Mouse (Mus musculus) inflammation-experienced regulatory T-cells, adult 6 months (primary cell): ENCODE data around the gene Wt1. TPM values are rescaled to one million over a fixed set of nuclear protein-coding genes. Genes with fewer than 3 reads are reported as not detected.

Experiments
- ATAC-seq: one replicate; pipeline ENCODE4 v1.8.0; 2017
- polyA plus RNA-seq, 3 experiments: library from polyadenylated mRNA; unstranded; fragments of 100-300 nt; shearing (Covaris generic); gene quantifications; one replicate each; pipeline ENCODE4 v1.2.1; 2017

Wt1 gene
- polyA plus RNA-seq, result not detected

DNA sequence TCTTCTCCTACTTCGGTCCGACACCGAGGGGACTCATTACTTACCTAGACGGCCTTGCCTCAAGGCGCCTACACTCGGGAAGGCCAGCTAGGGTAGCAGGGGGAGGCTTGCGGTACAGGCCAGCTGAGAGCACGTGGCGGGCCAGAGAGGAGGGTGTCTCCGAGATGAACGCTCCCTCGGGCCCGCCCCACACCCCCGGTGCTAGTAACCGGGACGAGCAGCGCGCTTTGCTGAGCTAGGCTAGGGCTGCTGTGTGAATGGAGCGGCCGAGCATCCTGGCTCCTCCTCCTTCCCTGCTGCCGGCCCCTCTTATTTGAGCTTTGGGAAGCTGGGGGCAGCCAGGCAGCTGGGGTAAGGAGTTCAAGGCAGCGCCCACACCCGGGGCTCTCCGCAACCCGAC lies at the start of gene Wt1:
Gene Wt1, plus strand, starts transcription at position 251 of the 400 bp plus-strand sequence.
- ATAC-seq, result no peak

DNA sequence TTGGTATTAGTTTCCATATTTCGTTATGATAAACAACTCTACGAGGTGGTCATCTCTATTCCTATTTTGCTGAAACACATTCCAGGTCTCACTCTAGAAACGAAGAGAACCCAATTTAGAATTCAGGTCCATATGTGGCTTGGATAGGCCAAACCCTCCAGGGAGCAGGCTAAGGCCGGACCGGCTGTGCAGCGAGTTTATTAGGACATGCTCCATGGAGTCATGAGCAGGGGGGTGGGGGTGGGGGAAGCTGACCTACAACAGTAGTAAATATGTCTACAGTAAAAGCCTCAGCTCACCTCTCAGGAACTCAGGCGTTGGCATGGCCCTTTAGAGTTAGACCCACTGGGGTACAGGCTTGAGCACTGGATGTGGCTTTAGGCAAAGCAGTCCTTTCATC lies 49.2 kb upstream of the Wt1 start:
- no peak for ATAC-seq

DNA sequence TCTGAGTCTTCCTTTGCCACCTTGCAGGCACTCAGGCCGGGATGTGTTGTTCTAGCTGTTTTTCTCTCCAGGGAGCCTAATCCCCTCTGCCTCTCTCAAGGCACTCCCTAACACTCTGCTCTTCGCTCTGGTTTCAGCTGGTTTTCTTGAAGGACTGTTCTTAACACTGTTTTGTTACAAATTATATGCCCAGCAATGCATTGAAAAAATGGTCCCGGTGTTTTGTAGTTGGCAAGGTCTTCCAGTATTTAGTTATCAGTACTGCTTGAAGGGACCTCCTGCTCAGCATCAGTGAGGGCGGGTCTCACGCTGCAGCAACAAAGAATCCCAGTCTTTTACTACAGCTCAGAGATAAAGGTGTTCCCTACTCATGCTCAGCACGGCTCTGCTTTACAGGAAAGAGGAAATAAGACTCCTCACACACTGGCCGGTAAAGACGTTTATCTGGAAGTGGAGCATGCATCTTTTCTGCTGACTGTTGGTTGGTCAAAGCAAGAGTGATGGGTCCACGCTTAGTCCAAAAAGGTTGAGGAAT lies 44.0 kb upstream of the Wt1 start:
- ATAC-seq, result no peak

DNA sequence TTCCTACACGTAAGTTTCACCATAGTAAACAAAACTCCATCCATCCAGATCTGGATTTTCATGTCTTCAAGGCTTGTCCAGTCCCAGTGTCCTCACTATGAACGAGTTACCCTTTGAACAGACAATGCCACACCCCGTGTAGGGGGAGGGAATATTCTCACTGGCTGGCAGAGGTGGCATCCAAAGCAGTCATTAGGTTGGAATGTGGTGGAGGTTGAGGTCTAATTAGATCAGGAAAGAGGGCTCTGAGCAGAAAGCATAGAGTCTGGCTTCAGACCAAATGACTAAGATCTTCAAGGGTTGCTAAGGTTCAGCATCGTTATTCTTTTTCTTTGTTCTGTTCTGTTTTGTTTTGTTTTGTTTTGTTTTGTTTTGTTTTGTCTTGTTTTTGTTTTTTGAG lies 42.3 kb upstream of the Wt1 start:
- ATAC-seq, result no peak

DNA sequence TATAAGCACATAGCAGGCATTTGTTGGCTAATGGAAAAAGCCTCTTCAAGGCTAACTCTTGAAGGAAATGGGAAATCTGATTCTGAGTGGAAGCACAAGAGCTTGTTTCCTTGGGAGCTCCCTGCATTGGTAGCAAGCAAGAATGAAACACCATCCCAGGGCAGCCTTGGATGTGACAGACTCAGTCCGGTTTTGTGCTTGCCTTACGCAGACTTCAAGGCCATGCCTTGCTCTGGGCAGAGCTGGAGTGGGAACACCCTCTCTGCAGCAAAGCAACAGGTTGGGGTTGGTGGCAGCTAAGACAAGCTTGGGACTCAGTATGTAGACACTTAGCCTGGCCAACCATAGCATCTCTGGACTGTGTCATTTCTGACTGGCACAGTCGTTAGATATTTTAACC lies 40.2 kb upstream of the Wt1 start:
- no peak for ATAC-seq

DNA sequence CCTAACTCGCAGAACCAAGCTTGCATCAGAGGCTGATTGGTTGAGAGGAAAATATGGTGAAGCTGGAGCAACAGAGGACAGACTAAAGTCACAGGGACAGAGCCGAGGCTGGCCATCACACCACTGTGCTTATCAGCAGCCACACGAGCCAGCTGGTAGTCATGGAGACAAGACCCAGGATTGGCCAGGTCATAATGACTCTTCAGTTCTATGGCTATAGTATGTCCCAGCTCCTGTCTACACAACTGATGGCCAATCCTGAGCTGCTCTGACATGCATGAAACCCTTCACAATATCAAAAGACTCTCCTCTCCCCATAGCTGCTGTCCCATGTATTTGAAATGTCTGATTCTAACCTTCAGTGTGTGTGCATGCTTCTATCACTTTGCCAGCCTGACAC lies 38.3 kb upstream of the Wt1 start:
- ATAC-seq, result no peak

DNA sequence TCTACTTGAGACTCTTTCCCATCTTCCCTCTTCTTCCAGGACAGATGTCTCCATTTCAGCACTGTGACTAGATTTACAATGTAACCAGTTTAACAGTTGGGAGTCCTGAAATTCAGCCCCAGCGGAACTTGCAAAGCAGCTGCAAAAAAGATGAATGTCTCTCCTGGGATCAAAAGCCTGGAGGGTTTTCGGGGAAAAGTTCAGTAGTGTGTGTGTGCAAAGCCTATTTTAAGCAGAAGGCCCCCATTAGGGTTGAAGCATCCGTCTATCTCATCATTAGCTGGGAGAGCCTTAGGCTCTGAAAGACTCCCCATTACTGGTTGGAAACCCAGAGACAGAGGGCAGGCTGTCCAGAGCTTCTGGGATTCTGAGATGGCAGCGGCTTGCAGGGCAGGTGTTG lies 37.2 kb upstream of the Wt1 start:
- ATAC-seq, result no peak

DNA sequence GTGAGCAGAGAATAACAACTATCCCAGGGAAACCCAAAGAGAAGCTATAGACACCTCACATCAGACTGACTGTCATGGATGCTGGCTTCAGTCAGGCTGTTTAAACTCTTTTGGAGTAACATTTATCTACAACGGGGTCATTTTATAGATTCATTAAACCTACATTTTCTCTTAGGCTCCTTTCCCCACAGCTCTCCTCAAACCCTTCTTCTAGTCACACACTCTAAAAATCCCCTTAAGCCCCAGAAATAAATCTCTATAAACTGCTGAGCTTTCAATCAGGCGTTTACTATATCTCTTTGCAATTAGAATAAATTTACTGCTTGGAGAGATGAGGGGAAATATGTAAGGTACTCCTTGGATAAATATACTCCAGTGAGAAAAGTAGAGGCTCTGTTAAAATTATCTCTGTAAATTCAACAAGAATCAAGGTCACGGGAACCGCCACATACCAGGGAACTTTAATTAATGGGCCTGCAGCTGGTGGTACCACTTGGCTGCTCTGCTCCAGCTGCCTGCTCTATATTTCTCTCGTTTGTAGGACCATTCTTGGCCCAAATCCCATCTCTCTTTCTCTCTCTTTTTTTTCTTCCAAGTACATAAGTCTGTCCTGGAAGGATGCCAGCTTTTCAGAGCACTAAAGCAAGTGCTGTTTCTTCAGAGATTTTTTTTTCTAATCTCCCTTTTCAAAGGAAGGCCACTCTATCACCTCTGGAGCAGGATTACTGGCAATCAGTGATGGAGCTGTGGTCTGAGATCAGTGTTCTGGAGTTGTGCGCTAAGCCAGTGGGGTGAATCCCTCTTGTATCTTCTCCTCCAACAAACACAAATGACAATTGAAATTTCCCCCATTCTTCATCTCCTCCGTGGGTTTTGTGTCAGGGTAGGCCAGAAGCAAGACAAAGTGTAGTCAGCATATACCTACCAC lies 36.5 kb upstream of the Wt1 start:
- ATAC-seq, result no peak

DNA sequence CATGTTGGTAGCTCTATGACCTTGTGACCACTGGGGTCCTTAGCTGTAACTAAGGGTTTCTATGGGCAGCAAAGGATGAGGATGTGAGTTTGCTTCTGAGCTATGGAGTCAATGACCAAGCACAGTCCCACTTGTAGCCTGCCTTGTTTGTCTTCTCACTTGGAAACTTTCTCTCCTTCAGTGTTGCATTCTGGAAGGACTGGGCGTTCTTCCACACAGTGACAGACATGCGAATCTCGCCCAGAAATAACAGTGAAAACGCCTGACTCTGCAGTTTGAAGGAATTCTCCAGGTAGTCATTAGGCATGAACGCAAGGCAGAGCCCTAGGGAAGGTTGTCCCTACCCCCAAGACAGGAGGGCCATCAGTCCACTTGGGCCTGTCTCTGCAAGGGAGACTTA lies 35.3 kb upstream of the Wt1 start:
- no peak for ATAC-seq

DNA sequence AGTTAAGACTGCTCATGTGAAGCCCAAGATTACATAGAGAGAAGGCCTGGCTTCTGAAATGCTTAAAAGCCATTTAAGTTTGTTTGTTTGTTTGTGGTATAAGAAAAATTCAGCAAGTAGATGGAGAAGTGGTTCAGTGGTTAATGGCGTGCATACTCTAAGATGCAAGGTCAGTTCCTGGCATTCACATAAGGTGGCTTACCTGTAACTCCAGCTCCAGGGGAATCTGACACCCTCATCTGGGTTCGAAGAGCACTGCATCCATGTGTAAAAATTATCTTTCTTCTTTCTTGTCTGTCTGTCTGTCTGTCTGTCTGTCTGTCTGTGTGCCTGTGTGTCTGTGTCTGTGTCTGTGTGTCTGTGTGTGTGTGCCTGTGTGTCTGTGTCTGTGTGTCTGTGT lies 34.6 kb upstream of the Wt1 start, which contains the start of gene Gm11060:
Gene Gm11060, plus strand, starts transcription at position 301 of the 400 bp plus-strand sequence.
- ATAC-seq, result no peak

DNA sequence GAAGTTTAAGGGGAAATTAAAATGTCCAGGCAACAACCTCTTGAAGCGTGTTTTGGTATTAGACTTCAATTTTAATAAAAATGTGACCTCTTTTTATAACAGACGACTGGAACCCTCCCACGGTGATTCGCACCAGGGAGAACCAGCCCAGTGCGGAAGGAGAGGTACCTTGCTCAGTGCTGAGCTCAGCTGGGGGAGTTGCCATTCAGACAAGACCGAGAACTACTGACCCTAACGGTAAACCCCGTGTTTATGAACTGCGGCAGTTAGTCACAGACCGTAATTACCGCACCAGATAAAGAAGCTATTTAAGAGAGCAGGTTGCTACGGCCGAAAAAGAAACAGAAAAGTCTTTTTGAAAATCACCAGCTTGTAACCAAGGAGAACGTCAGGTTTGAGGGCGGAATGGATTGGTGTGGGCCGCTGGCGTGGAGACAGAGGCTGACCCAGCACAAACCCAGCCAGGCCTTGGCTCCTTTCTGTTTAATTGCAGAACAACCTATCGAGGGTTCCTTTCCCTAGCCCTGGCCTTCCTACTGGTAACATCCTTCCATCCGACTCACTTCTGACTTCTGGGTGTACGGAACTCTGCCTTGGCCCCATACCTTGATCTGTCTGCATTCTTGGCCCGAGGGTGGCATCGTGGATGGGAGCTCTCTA lies 28.9 kb upstream of the Wt1 start:
- ATAC-seq, result no peak

DNA sequence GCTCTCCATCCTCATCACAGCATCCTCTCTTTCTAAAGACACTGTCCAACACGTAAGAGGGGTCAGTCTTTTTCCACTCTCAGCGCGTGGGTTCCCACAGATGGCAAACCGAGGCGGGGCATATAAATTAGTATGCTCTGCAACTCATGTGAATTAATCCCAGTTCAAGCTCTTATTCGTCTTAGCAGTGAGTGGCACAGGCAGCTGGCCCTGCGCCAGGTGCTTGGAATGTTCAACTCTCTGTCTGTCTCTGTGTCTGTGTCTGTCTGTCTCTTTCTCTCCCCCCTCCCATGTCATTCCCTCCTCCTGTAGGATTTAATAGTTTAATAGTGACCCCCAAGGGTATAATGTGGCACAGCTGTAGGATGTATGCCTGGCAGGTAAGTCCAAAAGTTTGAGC lies 26.9 kb upstream of the Wt1 start:
- no peak for ATAC-seq

DNA sequence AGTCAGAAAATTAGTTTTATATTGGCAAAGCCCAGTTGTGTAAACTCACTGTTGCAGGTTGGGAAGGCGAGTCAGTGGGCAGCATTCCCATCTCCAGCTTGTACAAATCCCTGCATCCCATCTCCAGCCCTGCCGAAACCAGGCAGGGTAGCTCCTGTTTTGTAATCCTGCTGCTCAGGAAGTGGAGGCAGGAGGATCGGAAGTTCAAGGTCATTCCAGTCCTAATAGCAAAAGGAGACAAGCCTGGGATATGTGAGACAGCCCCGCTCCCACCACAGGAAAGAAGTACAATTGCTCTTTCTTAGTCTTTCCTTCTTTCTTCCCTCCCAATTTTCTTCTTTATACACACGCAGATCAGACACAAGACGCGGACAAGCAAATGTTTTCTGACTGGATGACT lies 25.8 kb upstream of the Wt1 start:
- ATAC-seq, result no peak

DNA sequence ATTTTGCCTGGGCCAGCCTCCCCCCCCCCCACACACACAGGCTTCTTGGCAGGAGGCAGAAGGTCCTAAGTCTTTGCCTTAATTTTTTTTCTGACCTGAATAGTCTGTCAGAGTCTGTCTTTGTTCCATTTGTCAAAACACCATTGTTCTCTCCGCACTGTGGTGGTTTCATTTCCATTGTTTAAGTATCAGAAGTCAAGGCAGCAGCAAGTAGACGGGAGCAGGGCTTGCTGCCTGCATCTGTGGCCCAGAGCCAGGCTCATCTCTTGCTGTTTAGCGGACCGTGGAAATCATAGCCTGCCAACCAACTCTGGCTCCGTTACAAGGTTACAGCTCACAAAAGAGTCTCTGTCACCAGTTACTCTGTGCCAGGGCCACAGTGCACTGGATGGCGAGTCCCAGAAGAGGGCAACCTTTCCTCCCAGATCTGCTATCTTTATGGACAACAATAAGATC lies 17.6 kb upstream of the Wt1 start:
- ATAC-seq, result no peak

DNA sequence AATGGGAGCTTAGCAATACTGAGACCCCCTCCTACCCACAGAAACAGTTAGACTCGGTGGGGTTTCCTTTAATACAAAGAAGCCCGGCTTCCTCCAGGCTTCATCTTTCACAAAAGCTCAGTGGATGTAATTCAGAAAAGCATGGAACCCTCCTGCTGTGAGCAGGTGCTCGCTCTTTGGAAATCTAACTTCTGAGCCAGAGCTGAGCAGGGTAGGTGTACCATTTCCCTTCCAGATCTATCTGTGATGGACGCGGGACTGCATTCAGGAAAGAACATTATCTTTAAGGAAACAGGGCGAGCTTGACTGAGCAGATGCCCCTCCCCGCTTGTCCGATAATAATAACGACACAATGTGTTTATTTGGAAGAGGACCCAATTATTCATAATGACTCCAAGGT lies 12.3 kb upstream of the Wt1 start:
- ATAC-seq, result no peak

DNA sequence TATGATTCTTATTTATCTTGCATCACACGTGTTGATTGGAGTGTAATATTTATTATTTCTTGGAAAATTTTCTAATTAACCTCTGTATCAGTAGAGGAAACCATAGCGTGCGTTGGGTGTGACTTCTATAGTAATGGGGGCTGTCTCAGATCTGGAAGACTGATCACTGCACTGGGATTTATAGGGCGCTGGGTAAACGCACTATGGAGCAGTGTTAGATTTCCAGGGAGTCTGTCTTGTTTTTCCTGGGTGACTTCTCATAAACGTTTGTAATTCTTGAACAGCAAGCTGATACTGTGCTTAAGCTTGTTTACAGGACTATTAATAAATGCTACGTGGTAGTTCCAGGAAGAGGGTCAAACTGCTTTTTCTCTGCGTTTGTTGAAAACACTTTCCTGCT lies 8.7 kb upstream of the Wt1 start:
- no peak for ATAC-seq

DNA sequence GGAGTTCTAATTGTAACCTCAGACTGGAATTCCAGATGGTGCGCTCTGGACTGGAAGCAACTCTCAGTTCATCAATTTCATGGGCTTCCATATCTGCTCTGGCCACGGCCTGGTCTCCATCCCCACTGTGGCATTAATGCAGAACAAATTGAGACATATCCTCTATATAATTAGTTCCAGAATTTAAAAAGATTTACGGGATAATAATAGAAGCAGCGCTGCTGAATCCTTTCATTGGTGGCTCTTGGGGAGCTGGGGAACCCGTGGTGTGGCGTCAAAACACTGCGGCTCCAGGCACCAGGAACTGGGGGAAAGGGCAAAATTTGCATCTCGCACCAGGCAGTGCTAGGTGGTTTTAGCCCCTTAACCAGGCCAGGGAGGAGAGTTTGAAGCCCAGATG lies 4.1 kb upstream of the Wt1 start:
- no peak for ATAC-seq

DNA sequence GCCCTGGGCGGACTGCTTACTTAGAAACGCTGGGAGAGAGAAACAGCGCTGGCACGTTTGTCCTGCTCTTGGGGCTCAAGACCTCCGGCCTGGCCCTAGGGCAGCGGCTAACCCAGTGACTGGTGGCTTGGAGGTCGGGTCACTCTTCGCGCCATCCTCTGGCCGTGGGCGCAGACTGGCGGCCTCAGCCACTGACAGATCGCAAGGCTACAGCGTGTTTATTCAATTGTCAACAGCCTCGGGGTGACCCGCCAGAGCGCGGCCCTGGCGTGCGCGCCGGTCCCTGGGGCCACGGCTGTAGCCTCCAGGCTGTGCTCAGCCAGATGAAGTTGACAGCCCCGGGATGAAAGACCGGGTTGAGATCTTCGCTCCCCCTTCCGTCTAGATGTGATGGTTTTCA lies 3.4 kb upstream of the Wt1 start:
- ATAC-seq, result no peak

DNA sequence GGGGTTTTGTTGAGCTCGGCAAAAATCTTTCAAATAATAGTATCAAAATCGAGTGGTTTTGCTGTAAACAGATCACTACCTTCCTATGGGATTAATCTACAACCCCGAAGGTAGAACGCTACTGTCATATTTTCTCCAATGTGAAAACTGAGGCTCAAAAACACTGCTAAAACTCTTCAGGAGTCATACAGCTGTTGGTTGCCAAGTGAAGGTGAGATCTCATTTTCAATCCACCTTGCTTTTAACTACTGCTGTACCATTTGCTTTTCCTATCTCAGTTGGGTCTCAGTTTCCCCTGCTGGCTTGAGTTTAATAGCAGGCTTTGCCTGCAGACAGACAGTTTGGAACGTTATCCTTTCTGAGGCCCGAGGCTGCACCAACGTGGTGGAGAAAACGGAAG lies 2.9 kb upstream of the Wt1 start:
- ATAC-seq, result no peak

DNA sequence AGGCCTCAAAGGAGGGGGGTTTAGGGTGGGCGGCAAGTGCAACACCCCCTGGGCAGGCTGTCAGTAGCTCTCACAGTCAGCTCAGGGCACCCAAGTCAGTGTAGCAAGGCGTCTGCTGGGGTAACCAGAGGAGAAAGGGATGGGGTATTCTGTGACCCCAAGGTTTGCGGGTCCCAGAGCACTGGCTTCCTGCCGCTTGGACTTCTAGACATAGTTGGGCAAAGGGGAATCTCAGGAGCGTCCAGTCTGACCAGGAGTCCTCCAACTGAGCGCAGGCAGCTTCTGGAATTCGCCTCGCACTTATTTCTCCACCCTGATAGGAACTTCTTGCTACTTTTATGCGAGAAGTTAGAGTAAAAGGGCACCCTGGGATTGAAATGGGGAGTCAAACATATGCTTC lies 2.4 kb upstream of the Wt1 start:
- ATAC-seq, result no peak

DNA sequence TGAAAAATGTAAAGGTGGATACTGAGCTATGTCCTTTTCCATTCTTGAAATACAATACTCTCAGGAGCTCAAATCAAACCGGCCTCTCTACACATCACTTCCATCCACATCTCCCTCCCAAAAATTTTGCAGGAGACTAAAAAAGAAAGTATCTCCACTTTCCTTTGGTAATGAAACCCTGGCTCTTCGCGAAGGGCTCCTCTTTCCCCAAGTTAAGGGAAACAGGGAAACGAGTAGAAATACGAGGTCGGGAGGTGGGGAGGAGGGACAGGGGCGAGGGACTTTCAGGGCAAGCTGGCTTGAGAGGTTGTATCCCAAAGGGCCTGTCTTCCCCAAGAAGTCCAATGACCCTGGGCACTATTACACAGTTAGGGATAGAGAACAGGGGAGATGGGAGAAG lies 1.9 kb upstream of the Wt1 start:
- ATAC-seq, result no peak

DNA sequence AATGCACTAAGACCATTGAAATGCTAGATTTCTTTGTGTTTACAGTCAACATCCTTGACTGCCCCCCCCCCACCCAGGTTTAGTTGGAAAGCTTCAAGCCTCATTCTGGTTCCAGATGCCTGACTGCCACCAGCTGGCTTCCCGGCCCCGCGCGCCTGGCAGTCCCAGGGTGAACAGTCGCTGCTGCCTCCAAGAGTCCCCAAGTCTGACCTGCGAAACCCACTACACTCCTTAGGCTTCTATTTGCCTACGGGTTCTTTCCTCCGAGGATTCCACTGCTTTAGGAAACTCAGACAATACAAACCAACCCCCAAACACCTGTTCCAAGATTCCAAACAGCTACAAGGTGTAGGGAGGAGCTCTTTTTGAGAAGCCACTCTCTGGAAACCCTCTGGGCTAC lies 1.1 kb upstream of the Wt1 start:
- no peak for ATAC-seq

DNA sequence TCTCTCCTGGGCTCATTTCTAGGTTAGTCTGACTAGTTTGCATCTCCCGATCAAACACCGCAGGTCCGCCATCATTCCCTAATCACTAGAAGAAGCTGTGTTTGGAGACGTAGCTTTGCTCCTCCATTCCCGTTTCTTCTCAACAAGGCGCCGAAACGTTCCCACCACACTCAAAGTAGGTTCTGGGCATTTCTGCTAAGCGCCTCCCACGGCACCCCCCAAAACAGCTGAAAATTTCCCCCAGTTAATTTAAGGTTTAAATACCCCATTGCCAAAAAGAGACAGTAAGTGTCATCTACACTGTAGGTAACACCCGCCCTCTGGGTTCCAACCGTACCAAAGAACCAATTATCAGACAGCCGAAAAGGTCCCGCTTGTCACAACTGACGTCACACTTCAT lies 688 bp upstream of the Wt1 start:
- ATAC-seq, result no peak
